Mouse (Mus musculus) embryonic facial prominence, embryonic 14.5 days (tissue): ENCODE results near the gene Ucn2. TPM values are rescaled to one million over a fixed set of nuclear protein-coding genes. Genes with fewer than 3 reads are reported as not detected.

Experiments used
- ATAC-seq: fragments of 200-750 bp; cut with Nextera tagmentation; 2 replicates; pipeline ENCODE4 v1.8.0; 2017; ENCODE audit warnings: low read depth, moderate number of reproducible peaks, moderate TSS enrichment
- DNase-seq: peaks from one replicate; pipeline ENCODE4 v3.0.0-alpha.2; 2015; ENCODE audit warnings: low spot score
- H3K27ac ChIP-seq: fragments of 300-500 bp; sonication (generic); replicated peaks from 2 replicates; pipeline ENCODE4 v1.5.1; 2014; ENCODE audit warnings: low read depth, mild to moderate bottlenecking, low read length, moderate library complexity
- H3K27me3 ChIP-seq: fragments of 300-500 bp; sonication (generic); replicated peaks from 2 replicates; pipeline ENCODE4 v1.6.1; 2014; ENCODE audit warnings: low read length; ENCODE audit not compliant: control insufficient read depth, insufficient read depth
- H3K36me3 ChIP-seq: fragments of 300-500 bp; sonication (generic); 2 replicates; pipeline ENCODE4 v1.6.1; 2014; ENCODE audit warnings: low read length, mixed read lengths; ENCODE audit not compliant: control insufficient read depth, insufficient read depth
- H3K4me1 ChIP-seq: fragments of 300-500 bp; sonication (generic); 2 replicates; pipeline ENCODE4 v1.6.1; 2014; ENCODE audit warnings: antibody characterized with exemption, low read length; ENCODE audit not compliant: control insufficient read depth, insufficient read depth
- H3K4me2 ChIP-seq: fragments of 300-500 bp; sonication (generic); 2 replicates; pipeline ENCODE4 v1.6.1; 2014; ENCODE audit warnings: low read depth, mild to moderate bottlenecking, low read length, moderate library complexity, mixed read lengths
- H3K4me3 ChIP-seq: fragments of 300-500 bp; sonication (generic); 2 replicates; pipeline ENCODE4 v1.5.1; 2014; ENCODE audit warnings: low read depth, mild to moderate bottlenecking, low read length
- H3K9ac ChIP-seq: fragments of 300-500 bp; sonication (generic); 2 replicates; pipeline ENCODE4 v1.6.1; 2014; ENCODE audit warnings: low read depth, mild to moderate bottlenecking, low read length, moderate library complexity, mixed read lengths
- H3K9me3 ChIP-seq: fragments of 300-500 bp; sonication (generic); 2 replicates; pipeline ENCODE4 v1.6.1; 2016; ENCODE audit warnings: low read length; ENCODE audit not compliant: control insufficient read depth
- whole genome bisulfite sequencing: fragments of 180-500 bp; shearing (Covaris S2); extraction: QIAGEN DNeasy Blood & Tissue Kit; methylation state at CpG from one replicate; pipeline ENCODE4 v1.1.7; 2014; 5-methylcytosine and 5-hydroxymethylcytosine counted together
- microRNA counts: library from miRNA; unstranded; fragments of <30 nt; microRNA quantifications from one replicate; lab custom pipeline; 2017
- microRNA-seq: library from miRNA; unstranded; fragments of <30 nt; microRNA quantifications from one replicate; pipeline ENCODE4, GENCODE M21; 2016; ENCODE audit warnings: borderline number of aligned reads
- polyA plus RNA-seq: library from polyadenylated mRNA; unstranded; fragments of >200 nt; fragmentation: Nextera tagmentation; extraction: Ambion mirVana; gene quantifications from 2 replicates; pipeline ENCODE4 v1.2.1, GENCODE M21; 2014

The Ucn2 gene
- polyA plus RNA-seq, 1 experiment from 2014 or later, result 0.64 TPM

DNA sequence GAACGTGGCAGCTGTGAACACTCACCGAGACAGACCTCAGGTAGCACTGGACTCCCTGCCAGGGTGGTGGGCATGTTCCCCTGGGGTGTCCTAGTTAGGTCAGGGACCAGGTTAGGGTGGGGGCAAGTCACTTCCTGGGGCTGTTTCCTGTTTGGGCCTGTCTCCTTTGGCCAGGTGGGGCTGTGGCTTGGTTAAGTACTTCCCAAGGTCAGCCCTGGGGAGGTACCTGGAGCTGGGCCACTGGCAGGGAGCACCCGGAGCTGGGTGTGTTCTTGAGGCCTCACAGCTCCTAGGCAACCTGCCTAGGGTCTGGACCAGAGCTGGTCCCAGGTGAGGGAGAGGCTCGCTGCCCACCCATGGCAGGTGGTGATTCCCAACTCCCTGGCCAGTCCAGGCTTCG is 43.1 kb downstream of the Ucn2 start:
- Histone ChIP-seq H3K9me3 (no peaks in the 10 kb centered on the region), H3K9ac (no peak overlapping the region), H3K4me3 (no peak overlapping the region), H3K4me2 (no peak overlapping the region), H3K27ac (no peak overlapping the region), H3K27me3 (no peaks in the 10 kb centered on the region), H3K4me1 (no peaks in the 10 kb centered on the region), H3K36me3 (0 out of 2 replicates have a peak, but pooled peaks cover 7% of the 10 kb centered on the region)
- DNase-seq, result no peak
- 68% methylated on average over 5 of the region's 5 CpGs for WGBS
- ATAC-seq, result no peak

DNA sequence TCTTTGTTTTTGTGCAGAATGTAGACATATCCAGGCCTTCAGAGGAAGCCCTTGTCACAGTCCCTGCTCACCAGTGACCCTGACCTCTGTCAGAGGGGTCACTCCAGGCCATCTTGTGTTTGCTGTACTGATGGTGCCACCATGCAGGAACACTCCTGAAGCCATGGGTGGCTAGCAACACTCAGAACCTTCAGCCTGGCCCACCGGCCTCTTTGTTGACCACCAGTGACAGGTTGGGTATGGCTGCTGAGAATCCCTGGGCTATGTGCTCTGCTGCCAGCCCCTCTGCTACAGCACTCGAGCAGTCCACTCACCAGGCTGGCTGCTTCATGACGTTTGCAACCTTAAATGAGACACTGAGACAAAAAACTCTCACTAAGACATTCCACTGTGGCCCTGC is 44.5 kb downstream of the Ucn2 start:
- Histone ChIP-seq H3K36me3 (0 out of 2 replicates have a peak, but pooled peaks cover 3% of the 10 kb centered on the region), H3K9ac (no peak overlapping the region), H3K4me2 (no peak overlapping the region), H3K27ac (no peak overlapping the region), H3K4me1 (no peaks in the 10 kb centered on the region), H3K4me3 (no peak overlapping the region), H3K27me3 (no peaks in the 10 kb centered on the region), H3K9me3 (no peaks in the 10 kb centered on the region)
- no peak for DNase-seq
- 68% methylated on average over 3 of the region's 3 CpGs for WGBS
- no peak for ATAC-seq

DNA sequence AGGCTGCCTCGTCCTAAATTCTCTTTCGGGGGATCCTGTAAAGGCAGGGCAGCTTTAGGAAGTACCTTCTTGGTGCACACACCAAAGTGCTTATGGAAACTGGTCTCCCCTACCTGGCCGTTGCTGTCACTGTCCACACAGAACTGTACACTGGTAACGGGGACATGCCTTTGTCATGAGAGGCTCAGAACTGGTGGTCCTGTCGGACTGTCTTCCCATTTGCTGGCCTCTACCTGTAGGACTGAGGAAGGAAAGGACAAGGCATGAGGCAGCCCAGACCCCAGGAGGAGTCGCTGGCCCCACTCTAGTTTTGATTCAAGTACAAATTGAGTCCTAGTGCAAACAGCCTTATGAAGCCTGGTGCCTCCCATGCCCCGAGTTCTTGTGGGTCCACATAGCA is 45.2 kb downstream of the Ucn2 start:
- Histone ChIP-seq H3K4me1 (no peaks in the 10 kb centered on the region), H3K27ac (no peak overlapping the region), H3K36me3 (no peaks in the 10 kb centered on the region), H3K9me3 (no peaks in the 10 kb centered on the region), H3K4me3 (no peak overlapping the region), H3K9ac (no peak overlapping the region), H3K27me3 (no peaks in the 10 kb centered on the region), H3K4me2 (no peak overlapping the region)
- 89% methylated on average over 7 of the region's 7 CpGs for WGBS
- ATAC-seq, result no peak
- no peak for DNase-seq

- H3K9ac ChIP-seq, result no peak overlapping the region
- H3K27me3 ChIP-seq, result no peaks in the 10 kb centered on the region
- no peak for DNase-seq
- no peaks in the 10 kb centered on the region for H3K36me3 ChIP-seq
- no peaks in the 10 kb centered on the region for H3K4me1 ChIP-seq
- H3K4me2 ChIP-seq, result no peak overlapping the region
- no peak for ATAC-seq
- H3K9me3 ChIP-seq, result no peaks in the 10 kb centered on the region
- no peak overlapping the region for H3K4me3 ChIP-seq
- WGBS, result 90% methylated on average over 8 of the region's 8 CpGs
- H3K27ac ChIP-seq, result no peak overlapping the region
These were observed 45.9 kb downstream of the Ucn2 start for GRCm38 (mm10) chr9:109031686-109032085.

- H3K4me2 ChIP-seq, result no peak overlapping the region
- H3K27ac ChIP-seq, result no peak overlapping the region
- no peaks in the 10 kb centered on the region for H3K4me1 ChIP-seq
- H3K9me3 ChIP-seq, result no peaks in the 10 kb centered on the region
- no peak for DNase-seq
- H3K27me3 ChIP-seq, result no peaks in the 10 kb centered on the region
- 77% methylated on average over 6 of the region's 6 CpGs for WGBS
- no peak overlapping the region for H3K9ac ChIP-seq
- H3K4me3 ChIP-seq, result no peak overlapping the region
- no peak for ATAC-seq
- no peaks in the 10 kb centered on the region for H3K36me3 ChIP-seq
These were observed 46.6 kb downstream of the Ucn2 start for GRCm38 (mm10) chr9:109032435-109032834.

MicroRNA genes within 50 kb of the gene (microRNA counts, 519-probe panel; counts per million panel counts)
- microRNA mmu-miR-711 (lab: Ali Mortazavi, UCI), result 19.3 counts per million

Small RNAs within 50 kb of the gene (microRNA-seq; reads per million reads assigned to microRNA genes)
- gene Mir711, result not detected

Other genes with a start within 250 kb of the Ucn2 start
- 74.7 and 103 TPM in 2 replicates for gene Ip6k2, start 202.2 kb upstream of the Ucn2 start, polyA plus RNA-seq
- gene Nckipsd, start 177.6 kb upstream of the Ucn2 start, polyA plus RNA-seq, result 12.2 and 16.8 TPM in 2 replicates
- 0.66 and 0.70 TPM in 2 replicates for gene Celsr3, start 159.7 kb upstream of the Ucn2 start, polyA plus RNA-seq
- gene Slc26a6, start 132.7 kb upstream of the Ucn2 start, polyA plus RNA-seq, result 14.3 and 15.4 TPM in 2 replicates
- gene Tmem89, start 71.4 kb upstream of the Ucn2 start, polyA plus RNA-seq, result not detected in 2 replicates
- gene Uqcrc1, start 49.4 kb upstream of the Ucn2 start, polyA plus RNA-seq, result 454 and 456 TPM in 2 replicates
- gene Col7a1, start 32.4 kb upstream of the Ucn2 start, polyA plus RNA-seq, result 17.4 and 22.0 TPM in 2 replicates
- 7.4 TPM in 2 replicates for gene Pfkfb4, start 5.8 kb downstream of the Ucn2 start, polyA plus RNA-seq
- 81.7 and 90.0 TPM in 2 replicates for gene Shisa5, start 52.6 kb downstream of the Ucn2 start, polyA plus RNA-seq
- gene Trex1, start 73.7 kb downstream of the Ucn2 start, polyA plus RNA-seq, result 15.5 and 17.6 TPM in 2 replicates
- 19.5 and 25.0 TPM in 2 replicates for gene Atrip, start 88.1 kb downstream of the Ucn2 start, polyA plus RNA-seq
- 11.4 and 11.6 TPM in 2 replicates for gene Ccdc51, start 96.5 kb downstream of the Ucn2 start, polyA plus RNA-seq
- gene Tma7, start 96.6 kb downstream of the Ucn2 start, polyA plus RNA-seq, result 612 and 655 TPM in 2 replicates
- 9.1 and 9.7 TPM in 2 replicates for gene Plxnb1, start 109.4 kb downstream of the Ucn2 start, polyA plus RNA-seq
- not detected in 2 replicates for gene Fbxw21, start 176.0 kb downstream of the Ucn2 start, polyA plus RNA-seq
- gene Fbxw13, start 210.0 kb downstream of the Ucn2 start, polyA plus RNA-seq, result not detected in 2 replicates
- gene Fbxw20, start 248.7 kb downstream of the Ucn2 start, polyA plus RNA-seq, result not detected in 2 replicates